Mouse (Mus musculus) lung, postnatal 0 days (tissue): Measurements from ENCODE around the gene Efna4.

Experiments
- CTCF ChIP-seq: IDR thresholded peaks from 2 replicates; pipeline ENCODE4 v1.5.1; 2016; ENCODE audit warnings: antibody characterized with exemption, mild to moderate bottlenecking
- EP300 ChIP-seq: IDR thresholded peaks from 2 replicates; pipeline ENCODE4 v1.6.1; 2016; ENCODE audit warnings: antibody characterized with exemption, mild to moderate bottlenecking, control low read depth

GRCm38 (mm10) chr3:89314340-89314739 is 23.5 kb downstream of the Efna4 start:
- TF ChIP-seq CTCF (no peak), EP300 (no peak; the same call in 1 of the 2 replicates)
